ENCODE assay signal across 24 mouse cellular contexts in the genomic region with DNA sequence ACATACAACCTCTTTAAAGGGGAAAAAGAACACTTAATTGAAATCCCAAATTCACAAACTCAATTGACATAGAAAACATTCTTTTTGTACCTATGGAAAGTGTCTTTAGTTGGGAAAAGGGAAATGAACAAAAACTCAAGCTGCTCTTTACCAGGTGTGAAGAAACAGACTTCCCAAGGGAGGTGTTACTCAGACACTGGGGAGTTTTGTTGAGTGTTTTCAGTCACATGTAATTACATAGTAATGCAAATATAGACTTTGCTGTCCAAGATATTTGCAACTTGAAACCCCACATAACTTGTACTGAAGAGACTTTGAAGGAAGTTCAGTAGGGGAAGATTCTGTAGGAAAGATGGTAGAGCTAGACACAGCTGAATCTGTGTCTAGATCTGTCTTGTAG.
A peak's percentile ranks its signal among the peaks of the same experiment; 100 is the strongest.
DNase-seq lines count a peak whose midpoint lies in the region; ATAC-seq and TF ChIP-seq lines count a peak whose summit lies in the region.
"Had no signal": no experiment of that assay in that cellular context is flagged by ENCODE, and none has a peak within 500 bp of the region (broad histone marks: within the 10 kb centered on the region; RNA-seq: fewer than 3 reads in every experiment).

No protein-coding gene starts in this region.

- H3K36me3 ChIP-seq in embryonic facial prominence, embryonic 14.5 days (ENCODE audit: control insufficient read depth, insufficient read depth, low read length) = no peaks in the 10 kb centered on the region
- H3K36me3 ChIP-seq in embryonic facial prominence, embryonic 10.5 days (replicated peaks) = no peaks in the 10 kb centered on the region
- no peaks in the 10 kb centered on the region for H3K36me3 ChIP-seq in CH12.LX (replicated peaks in 1 of 2; ENCODE audit: control insufficient read depth in 1 of 2, insufficient read depth in 1 of 2, low read length in 1 of 2)
- H3K36me3 ChIP-seq in heart, embryonic 10.5 days = no peaks in the 10 kb centered on the region
- H3K36me3 ChIP-seq: G1E had no signal

- no peak for TF ChIP-seq CTCF in CH12.LX (conservative IDR thresholded peaks at IDR 0.05 in 1 of 2, IDR thresholded peaks at IDR 0.05 in 1 of 2; ENCODE audit: low read depth in 2 of 2, low read length in 2 of 2)

- H3K4me2 ChIP-seq in embryonic facial prominence, embryonic 14.5 days (ENCODE audit: low read depth, low read length) = no peak overlapping the region
- no peak overlapping the region for H3K4me2 ChIP-seq in CH12.LX (ENCODE audit: insufficient read depth, low read depth, poor library complexity, severe bottlenecking)

- no peak overlapping the region for H3K27ac ChIP-seq in embryonic facial prominence, embryonic 14.5 days (replicated peaks; ENCODE audit: low read depth, low read length)
- H3K27ac ChIP-seq in embryonic facial prominence, embryonic 10.5 days (replicated peaks) = no peak overlapping the region
- H3K27ac ChIP-seq in CH12.LX (ENCODE audit: insufficient read depth, low read depth) = no peak overlapping the region
- no peak overlapping the region for H3K27ac ChIP-seq in heart, embryonic 10.5 days

- intact Hi-C loops in heart, postnatal 14 days (cut with DNase I) = no loop called here

- H3K79me2 ChIP-seq in CH12.LX (replicated peaks; ENCODE audit: control insufficient read depth, extremely low read depth, insufficient read depth, poor library complexity, severe bottlenecking) = no peaks in the 10 kb centered on the region

- TF ChIP-seq EP300 in CH12.LX (IDR thresholded peaks at IDR 0.05; ENCODE audit: low read length) = no peak; the same call in 1 of the 2 replicates

- TF ChIP-seq POLR2A in CH12.LX (IDR thresholded peaks at IDR 0.05; ENCODE audit: low read depth, low read length) = no peak

- no peak overlapping the region for H3K9ac ChIP-seq in embryonic facial prominence, embryonic 14.5 days (ENCODE audit: low read depth, low read length)
- no peak overlapping the region for H3K9ac ChIP-seq in CH12.LX (ENCODE audit: insufficient read depth, low read depth)

- H3K4me1 ChIP-seq in embryonic facial prominence, embryonic 14.5 days (ENCODE audit: control insufficient read depth, insufficient read depth, low read length) = no peaks in the 10 kb centered on the region
- no peaks in the 10 kb centered on the region for H3K4me1 ChIP-seq in embryonic facial prominence, embryonic 10.5 days
- H3K4me1 ChIP-seq in CH12.LX (ENCODE audit: control insufficient read depth in 1 of 2, insufficient read depth in 2 of 2) = peaks cover 0 to 10% of the 10 kb centered on the region in 2 experiments; a peak in 1 of 4 replicates
- H3K4me1 ChIP-seq in heart, embryonic 10.5 days = no peaks in the 10 kb centered on the region

- in situ Hi-C loops in CH12.LX (cut with MboI; ENCODE audit: low pct_ligation_motif_present, low pct_unique_long_range_greater_than_20kb, low sequenced_read_pairs) = no loop called here

- H3K4me3 ChIP-seq in embryonic facial prominence, embryonic 14.5 days (ENCODE audit: low read depth, low read length) = no peak overlapping the region
- no peak overlapping the region for H3K4me3 ChIP-seq in embryonic facial prominence, embryonic 10.5 days
- no peak overlapping the region for H3K4me3 ChIP-seq in CH12.LX (replicated peaks in 1 of 3; ENCODE audit: low read depth in 2 of 3, low read length in 2 of 3, poor library complexity in 1 of 3)
- no peak overlapping the region for H3K4me3 ChIP-seq in heart, embryonic 10.5 days

- no peak for ATAC-seq in embryonic facial prominence, embryonic 14.5 days (ENCODE audit: low read depth)
- ATAC-seq: activated CD4-positive, CD25-positive, alpha-beta regulatory T cell, adult 4 months; CD4-positive, CD25-positive, alpha-beta regulatory T cell, adult 4 months; Patski had no signal

- TF ChIP-seq RAD21 in CH12.LX (IDR thresholded peaks at IDR 0.05; ENCODE audit: low read depth, low read length) = no peak

- H3K9me3 ChIP-seq in embryonic facial prominence, embryonic 14.5 days (ENCODE audit: control insufficient read depth, low read length) = no peaks in the 10 kb centered on the region
- no peaks in the 10 kb centered on the region for H3K9me3 ChIP-seq in embryonic facial prominence, embryonic 10.5 days
- H3K9me3 ChIP-seq in CH12.LX (replicated peaks; ENCODE audit: low read length) = no peaks in the 10 kb centered on the region
- H3K9me3 ChIP-seq in heart, embryonic 10.5 days = no peaks in the 10 kb centered on the region
- H3K9me3 ChIP-seq: G1E had no signal

- DNase-seq in embryonic facial prominence, embryonic 14.5 days (ENCODE audit: low spot score) = peak; percentile 22
- DNase-seq in embryonic facial prominence, embryonic 10.5 days (ENCODE audit: low spot score) = no peak
- DNase-seq in 3T3-L1 (ENCODE audit: low read depth, low spot score) (peak; percentile 39), CH12.LX (ENCODE audit: extremely low read depth) (peak; percentile 34), NIH3T3 (ENCODE audit: low read depth) (peak; percentile 61)
- DNase-seq in cerebellum, adult 18-20 months = no peak
- DNase-seq in heart, postnatal 14 days = no peak
- no peak for DNase-seq in heart, embryonic 10.5 days (ENCODE audit: low spot score)
- DNase-seq: adrenal gland, adult 2 months; adrenal gland, adult 8-10 months; adrenal gland, postnatal 10 days; adrenal gland, postnatal 14 days; adrenal gland, postnatal 25 days; adrenal gland, postnatal 36 days; B cell, adult 2 months; cerebellum, adult 11 months; cerebellum, adult 11-12 months; cerebellum, adult 2 months; cerebellum, adult 8-10 months; cerebellum, adult 9-10 months had no signal

- dilution Hi-C loops in CH12.LX (cut with MboI; ENCODE audit: extremely low pct_ligation_motif_present, extremely low pct_unique_long_range_greater_than_20kb, low sequenced_read_pairs) = no loop called here

- H3K27me3 ChIP-seq in embryonic facial prominence, embryonic 14.5 days (replicated peaks; ENCODE audit: control insufficient read depth, insufficient read depth, low read length) = no peaks in the 10 kb centered on the region
- no peaks in the 10 kb centered on the region for H3K27me3 ChIP-seq in embryonic facial prominence, embryonic 10.5 days (replicated peaks; ENCODE audit: low read depth, poor library complexity, severe bottlenecking)
- no peaks in the 10 kb centered on the region for H3K27me3 ChIP-seq in CH12.LX (replicated peaks)
- no peaks in the 10 kb centered on the region for H3K27me3 ChIP-seq in heart, embryonic 10.5 days (ENCODE audit: insufficient read depth, poor library complexity, severe bottlenecking)
- H3K27me3 ChIP-seq: Patski had no signal

TF ChIP-seq in CH12.LX, 34 proteins besides CTCF, POLR2A, EP300 and RAD21:
- TF ChIP-seq BHLHE40 (IDR thresholded peaks at IDR 0.05; ENCODE audit: low read depth, low read length) (peak; percentile 68), TBP (conservative IDR thresholded peaks at IDR 0.05; ENCODE audit: low read depth, low read length) (no peak)

Comparison
In these comparisons a context has a peak if more than half of its experiments do, and no peak if none do; other contexts are left out.
1. DNase-seq: peak in embryonic facial prominence, embryonic 14.5 days (single experiment), 3T3-L1 (single experiment), CH12.LX (single experiment) and NIH3T3 (single experiment); none in embryonic facial prominence, embryonic 10.5 days (single experiment), cerebellum, adult 18-20 months (0 of 2), heart, postnatal 14 days (0 of 2) and heart, embryonic 10.5 days (single experiment).